Mouse (Mus musculus) brown adipose tissue, adult 24 weeks (tissue): ENCODE data around the gene Prox2. TPM values are rescaled to one million over a fixed set of nuclear protein-coding genes. Genes with fewer than 3 reads are reported as not detected.

Source experiments
- H3K27ac ChIP-seq: fragments of 200-500 bp; replicated peaks from 2 replicates; pipeline ENCODE4 v1.5.1; 2012; ENCODE audit warnings: low read depth, mild to moderate bottlenecking, low read length
- H3K4me1 ChIP-seq: fragments of 200-500 bp; 2 replicates; pipeline ENCODE4 v1.6.1; 2012; ENCODE audit warnings: low read length, mixed read lengths; ENCODE audit not compliant: control insufficient read depth, insufficient read depth, insufficient read length
- H3K4me3 ChIP-seq: fragments of 200-500 bp; 2 replicates; pipeline ENCODE4 v1.5.1; 2012; ENCODE audit warnings: low read depth, mild to moderate bottlenecking, low read length, moderate library complexity; ENCODE audit not compliant: insufficient read depth
- polyA plus RNA-seq: library from polyadenylated mRNA; stranded (reverse); fragments of >200 nt; gene quantifications from 2 replicates; pipeline ENCODE4 v1.2.4, GENCODE M21; 2012; ENCODE audit not compliant: missing spikeins, insufficient read depth, insufficient read length

The Prox2 gene
- polyA plus RNA-seq, 1 experiment: 8.0 TPM

DNA sequence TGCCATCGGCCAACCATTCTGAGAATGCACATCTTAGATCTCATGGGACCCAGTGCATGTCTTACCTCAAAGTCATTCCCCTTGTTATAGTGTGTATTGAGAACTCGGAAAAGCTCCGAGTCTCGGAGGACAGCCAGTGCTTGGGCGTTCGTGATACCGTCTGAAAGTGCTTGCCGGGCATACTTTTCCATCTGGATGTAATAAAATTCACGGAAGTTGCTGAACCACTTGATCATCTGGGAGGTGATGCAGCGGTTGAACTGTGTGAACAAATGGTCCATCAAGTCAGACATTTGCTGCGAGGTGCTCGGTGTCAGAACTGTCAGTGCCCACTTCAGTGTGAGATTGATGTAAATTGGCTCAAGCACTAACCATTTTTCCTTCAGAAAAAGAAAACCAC lies 22.7 kb downstream of the Prox2 start:
- Histone ChIP-seq H3K4me1 (no peaks in the 10 kb centered on the region), H3K27ac (no peak overlapping the region), H3K4me3 (no peak overlapping the region)

DNA sequence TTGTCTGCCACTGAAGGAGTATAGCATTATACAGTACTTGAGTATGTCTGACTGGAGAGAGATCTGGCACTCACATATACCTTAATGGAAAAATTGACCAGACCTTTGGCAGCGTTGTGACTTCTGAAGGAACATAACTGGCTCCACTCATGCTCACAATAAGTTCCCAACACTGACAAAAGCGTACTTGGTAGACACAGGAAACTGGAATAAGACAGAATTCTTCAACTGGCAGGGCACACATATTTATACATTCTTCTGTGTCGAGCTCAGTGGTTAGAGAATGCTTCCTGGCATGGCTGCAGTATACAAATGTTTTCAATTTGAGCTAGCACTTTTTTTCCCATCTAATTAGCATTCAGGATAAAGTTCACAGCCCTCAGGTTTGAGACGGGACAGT lies 25.6 kb downstream of the Prox2 start:
- Histone ChIP-seq H3K4me3 (no peak overlapping the region), H3K27ac (no peak overlapping the region)

DNA sequence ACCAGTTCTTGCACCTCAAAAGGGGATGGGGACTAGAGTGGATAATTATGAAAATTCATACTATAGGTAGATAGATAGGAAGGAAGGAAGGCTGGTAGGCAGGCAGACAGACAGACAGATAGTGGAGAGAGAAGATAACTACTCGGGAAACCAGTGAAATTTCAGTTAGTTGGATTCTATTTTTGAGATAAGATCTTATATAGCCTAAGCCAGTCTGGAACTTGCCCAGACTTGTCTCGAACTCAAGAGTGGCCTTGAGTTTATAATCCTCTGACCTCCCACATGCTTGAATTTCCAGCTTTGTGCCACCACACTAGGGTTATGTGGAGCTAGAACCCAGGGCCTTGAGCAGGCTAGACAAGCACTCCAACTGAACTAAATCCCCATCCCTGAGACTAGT lies 26.3 kb downstream of the Prox2 start:
- Histone ChIP-seq H3K27ac (no peak overlapping the region), H3K4me1 (no peaks in the 10 kb centered on the region), H3K4me3 (no peak overlapping the region)

More for the DNA sequence above, 25.6 kb downstream of the Prox2 start:
- H3K4me1 ChIP-seq: no peaks in the 10 kb centered on the region

DNA sequence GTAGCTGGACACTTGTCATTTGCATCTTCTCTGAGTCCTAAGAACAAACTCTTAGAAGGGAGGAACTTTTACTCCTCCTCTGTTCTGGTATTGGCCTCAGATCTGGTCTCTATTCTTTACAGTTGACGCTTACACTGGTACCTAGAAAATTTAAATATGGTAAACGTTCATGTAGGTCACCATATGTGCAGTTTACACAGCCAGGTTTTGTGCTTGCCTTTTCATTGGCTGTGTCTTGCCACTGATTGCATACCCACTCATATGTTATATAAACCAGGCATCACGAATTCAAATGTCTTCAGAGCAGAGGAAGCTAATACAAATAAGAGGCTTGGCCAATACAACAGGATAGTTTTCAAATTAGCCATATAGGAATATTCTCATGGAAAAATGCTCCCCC lies 33.5 kb downstream of the Prox2 start:
- Histone ChIP-seq H3K4me1 (no peaks in the 10 kb centered on the region), H3K27ac (no peak overlapping the region), H3K4me3 (no peak overlapping the region)

DNA sequence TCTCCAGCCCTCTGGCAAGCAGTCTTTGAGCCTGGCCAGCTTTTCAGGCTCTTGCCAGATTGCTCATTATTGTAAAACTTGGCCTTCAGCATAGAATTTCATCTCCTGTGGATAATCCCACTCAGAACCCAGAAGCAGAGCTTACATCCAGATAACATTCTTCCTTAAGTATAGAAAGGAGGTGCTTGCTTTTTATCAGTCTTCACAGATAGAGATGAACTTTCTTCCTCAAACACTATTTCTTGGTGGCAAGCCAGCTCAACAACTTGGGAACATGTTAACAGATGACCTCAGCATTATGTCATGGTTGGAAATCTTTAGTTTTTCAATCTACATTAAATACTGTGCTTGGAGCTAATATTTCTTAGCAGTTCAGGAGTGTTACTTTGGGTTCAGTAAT lies 39.5 kb downstream of the Prox2 start:
- Histone ChIP-seq H3K4me1 (no peaks in the 10 kb centered on the region), H3K27ac (no peak overlapping the region), H3K4me3 (no peak overlapping the region)

DNA sequence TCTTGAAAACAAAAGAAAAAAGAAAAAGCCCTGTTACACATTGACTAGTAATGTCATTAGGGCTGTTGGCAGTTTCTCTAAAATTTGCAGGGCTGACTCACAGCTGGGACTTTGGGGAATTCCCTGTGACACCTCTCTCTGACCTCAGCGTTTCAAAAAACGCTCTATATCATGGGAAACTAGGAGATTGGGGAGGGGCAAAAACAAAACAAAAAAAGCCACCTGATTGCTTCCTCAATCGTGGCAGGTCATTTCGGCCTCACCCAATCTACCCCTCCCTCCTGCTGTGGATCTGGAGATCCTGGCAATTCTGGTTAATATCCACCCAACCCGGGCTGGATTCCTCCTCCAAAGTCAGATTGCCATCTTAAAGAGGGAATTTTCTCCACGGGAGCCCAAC lies 59.3 kb downstream of the Prox2 start:
- Histone ChIP-seq H3K4me1 (peaks cover 5% of the 10 kb centered on the region), H3K27ac (peak overlapping the region; percentile 8; the same call in 1 of the 2 replicates), H3K4me3 (no peak overlapping the region)

Other genes starting within 250 kb of the Prox2 start
- gene Ltbp2, start 234.2 kb downstream of the Prox2 start, polyA plus RNA-seq: 32.5 and 41.2 TPM in 2 replicates
- gene Fcf1, start 139.9 kb downstream of the Prox2 start, polyA plus RNA-seq: 143 and 155 TPM in 2 replicates
- gene Arel1, start 139.9 kb downstream of the Prox2 start, polyA plus RNA-seq: 12.1 and 19.3 TPM in 2 replicates
- gene Ylpm1, start 114.4 kb downstream of the Prox2 start, polyA plus RNA-seq: 13.4 and 13.5 TPM in 2 replicates
- gene Dlst, start 74 bp upstream of the Prox2 start, polyA plus RNA-seq: 822 and 856 TPM in 2 replicates
- gene Rps6kl1, start 40.5 kb upstream of the Prox2 start, polyA plus RNA-seq: 0.36 TPM in 1 of 2 replicates, not detected in the other
- gene Pgf, start 67.0 kb upstream of the Prox2 start, polyA plus RNA-seq: not detected in 2 replicates
- gene Eif2b2, start 108.7 kb upstream of the Prox2 start, polyA plus RNA-seq: 14.8 and 25.4 TPM in 2 replicates
- 6.5 and 8.5 TPM in 2 replicates for gene Mlh3, start 159.8 kb upstream of the Prox2 start, polyA plus RNA-seq
- 60.1 and 79.2 TPM in 2 replicates for gene Acyp1, start 177.7 kb upstream of the Prox2 start, polyA plus RNA-seq
- gene Zc2hc1c, start 177.8 kb upstream of the Prox2 start, polyA plus RNA-seq: not detected in 2 replicates
- 29.5 and 38.8 TPM in 2 replicates for gene Nek9, start 228.6 kb upstream of the Prox2 start, polyA plus RNA-seq